Comparison of ENCODE assay signal across 32 mouse cellular contexts in the genomic region with DNA sequence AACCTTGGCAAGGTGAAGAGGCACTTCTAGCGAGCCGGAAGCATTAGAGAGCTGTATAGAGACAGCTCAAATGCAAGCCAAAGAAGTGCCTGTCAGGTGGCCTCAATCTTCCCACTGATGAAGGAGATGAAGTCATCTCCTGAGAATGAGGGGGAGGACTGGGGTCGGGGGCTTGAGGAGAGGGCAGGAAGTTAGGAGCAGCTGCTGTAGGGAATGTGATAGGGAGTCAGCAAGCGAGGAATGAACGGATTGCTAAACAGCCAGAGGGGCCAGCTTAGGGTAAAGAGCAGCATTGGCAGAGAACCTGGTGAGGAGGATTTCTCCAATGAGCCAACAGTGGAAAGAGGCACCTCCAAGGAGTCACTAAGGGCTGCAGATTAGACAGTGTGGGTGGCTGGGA. TPM values are rescaled to one million over a fixed set of nuclear protein-coding genes. Genes with fewer than 3 reads are reported as not detected.
DNase-seq lines count a peak whose midpoint lies in the region; ATAC-seq and TF ChIP-seq lines count a peak whose summit lies in the region.
"Had no signal": no experiment of that assay in that cellular context is flagged by ENCODE, and none has a peak within 500 bp of the region (broad histone marks: within the 10 kb centered on the region; RNA-seq: fewer than 3 reads in every experiment).

No protein-coding gene starts in this region.

- peaks cover 6% of the 10 kb centered on the region; the same call in 1 of the 2 replicates for H3K4me1 ChIP-seq in heart, embryonic 12.5 days (replicated peaks)
- no peaks in the 10 kb centered on the region for H3K4me1 ChIP-seq in kidney, embryonic 14.5 days (ENCODE audit: control insufficient read depth, insufficient read depth, low read length)
- no peaks in the 10 kb centered on the region for H3K4me1 ChIP-seq in lung, embryonic 14.5 days (ENCODE audit: insufficient read depth)
- no peaks in the 10 kb centered on the region for H3K4me1 ChIP-seq in lung, adult 2 months (ENCODE audit: control insufficient read depth, insufficient read depth, low read length)
- H3K4me1 ChIP-seq: embryonic facial prominence, embryonic 13.5 days; hindbrain, embryonic 10.5 days; hindbrain, embryonic 15.5 days; lung, embryonic 15.5 days had no signal

- 0 out of 2 replicates have a peak overlapping the region, but pooled peaks have one; percentile 5 for H3K4me2 ChIP-seq in heart, embryonic 12.5 days
- no peak overlapping the region for H3K4me2 ChIP-seq in kidney, embryonic 14.5 days (replicated peaks; ENCODE audit: low read depth, low read length)
- H3K4me2 ChIP-seq in lung, embryonic 14.5 days = no peak overlapping the region
- H3K4me2 ChIP-seq: embryonic facial prominence, embryonic 13.5 days; hindbrain, embryonic 15.5 days; lung, embryonic 15.5 days; midbrain, embryonic 11.5 days had no signal

- H3K36me3 ChIP-seq in heart, embryonic 12.5 days = no peaks in the 10 kb centered on the region
- no peaks in the 10 kb centered on the region for H3K36me3 ChIP-seq in kidney, embryonic 14.5 days (ENCODE audit: control insufficient read depth, insufficient read depth, low read length)
- no peaks in the 10 kb centered on the region for H3K36me3 ChIP-seq in lung, embryonic 14.5 days (ENCODE audit: insufficient read depth)
- H3K36me3 ChIP-seq: embryonic facial prominence, embryonic 13.5 days; hindbrain, embryonic 10.5 days; hindbrain, embryonic 15.5 days; lung, embryonic 15.5 days had no signal

- no peak for TF ChIP-seq POLR2A in lung, adult 2 months (IDR thresholded peaks at IDR 0.05; ENCODE audit: borderline replicate concordance, extremely low read depth, low read depth, low read length)

- TF ChIP-seq CTCF in lung, embryonic 14.5 days (IDR thresholded peaks at IDR 0.05; ENCODE audit: low read depth) = no peak
- TF ChIP-seq CTCF in lung, adult 2 months (IDR thresholded peaks at IDR 0.05; ENCODE audit: insufficient read depth, low read length) = no peak

- no peaks in the 10 kb centered on the region for H3K9me3 ChIP-seq in heart, embryonic 12.5 days (replicated peaks)
- no peaks in the 10 kb centered on the region for H3K9me3 ChIP-seq in kidney, embryonic 14.5 days (ENCODE audit: control insufficient read depth, low read length)
- no peaks in the 10 kb centered on the region for H3K9me3 ChIP-seq in lung, embryonic 14.5 days (ENCODE audit: low read depth, low read length)
- H3K9me3 ChIP-seq: embryonic facial prominence, embryonic 13.5 days; hindbrain, embryonic 10.5 days; hindbrain, embryonic 15.5 days; lung, embryonic 15.5 days had no signal

- no peak overlapping the region for H3K9ac ChIP-seq in heart, embryonic 12.5 days
- H3K9ac ChIP-seq in kidney, embryonic 14.5 days (ENCODE audit: low read depth, low read length) = no peak overlapping the region
- H3K9ac ChIP-seq in lung, embryonic 14.5 days = no peak overlapping the region
- H3K9ac ChIP-seq: embryonic facial prominence, embryonic 13.5 days; hindbrain, embryonic 15.5 days; liver, embryonic 14.5 days; lung, embryonic 15.5 days had no signal

- no peak overlapping the region for H3K27ac ChIP-seq in heart, embryonic 12.5 days (ENCODE audit: poor library complexity, severe bottlenecking)
- H3K27ac ChIP-seq in kidney, embryonic 14.5 days (ENCODE audit: low read depth, low read length) = no peak overlapping the region
- no peak overlapping the region for H3K27ac ChIP-seq in lung, embryonic 14.5 days (ENCODE audit: low read depth)
- H3K27ac ChIP-seq: embryonic facial prominence, embryonic 13.5 days; hindbrain, embryonic 10.5 days; hindbrain, embryonic 15.5 days; layer of hippocampus, adult 2 months; liver, embryonic 14.5 days; lung, embryonic 15.5 days had no signal

- WGBS in heart, embryonic 12.5 days = 30% methylated on average over 5 of the region's 5 CpGs
- 46% methylated on average over 5 of the region's 5 CpGs for WGBS in kidney, embryonic 14.5 days
- 27% methylated on average over 5 of the region's 5 CpGs for WGBS in lung, embryonic 14.5 days
- 47% methylated on average over 5 of the region's 5 CpGs for WGBS in lung, adult 2 months

- no peak for DNase-seq in heart, postnatal 14 days
- no peak for DNase-seq in kidney, postnatal 14 days
- peak; percentile 13 for DNase-seq in lung, embryonic 14.5 days
- no peak for DNase-seq in lung, adult 2 months
- no peak for DNase-seq in right cerebral cortex, postnatal 36 days (ENCODE audit: low spot score in 2 of 2)
- DNase-seq in layer of hippocampus, postnatal 14 days (ENCODE audit: low spot score in 2 of 2) = no peak
- DNase-seq: adrenal gland, postnatal 10 days; cerebellum, adult 11 months; cerebellum, adult 9-11 months; gastrocnemius, postnatal 10 days; kidney, postnatal 36 days; liver; right cerebral cortex, postnatal 25 days; spleen, adult 18-20 months; thymus, postnatal 14 days had no signal

- no peak overlapping the region for H3K4me3 ChIP-seq in heart, embryonic 12.5 days
- H3K4me3 ChIP-seq in kidney, embryonic 14.5 days (ENCODE audit: low read length) = no peak overlapping the region
- no peak overlapping the region for H3K4me3 ChIP-seq in lung, embryonic 14.5 days (ENCODE audit: low read depth, low read length)
- no peak overlapping the region for H3K4me3 ChIP-seq in lung, adult 2 months (replicated peaks; ENCODE audit: extremely low read depth, low read depth, low read length)
- H3K4me3 ChIP-seq: embryonic facial prominence, embryonic 13.5 days; erythroblast, embryonic 14.5 days; hindbrain, embryonic 10.5 days; hindbrain, embryonic 15.5 days; layer of hippocampus, adult 2 months; lung, embryonic 15.5 days had no signal

- H3K27me3 ChIP-seq in heart, embryonic 12.5 days (replicated peaks) = 0 out of 2 replicates have a peak, but pooled peaks cover 3% of the 10 kb centered on the region
- H3K27me3 ChIP-seq in kidney, embryonic 14.5 days (ENCODE audit: control insufficient read depth, insufficient read depth, low read length) = no peaks in the 10 kb centered on the region
- H3K27me3 ChIP-seq in lung, embryonic 14.5 days (ENCODE audit: insufficient read depth, low read length) = 0 out of 2 replicates have a peak, but pooled peaks cover 4% of the 10 kb centered on the region
- H3K27me3 ChIP-seq: hindbrain, embryonic 15.5 days; lung, embryonic 15.5 days had no signal

- intact Hi-C loops in heart, postnatal 14 days (cut with DNase I) = no loop called here

- ATAC-seq in heart, embryonic 12.5 days (ENCODE audit: insufficient number of reproducible peaks, low FRiP score) = no peak
- ATAC-seq in kidney, embryonic 14.5 days (ENCODE audit: low FRiP score, low TSS enrichment) = peak; percentile 64
- ATAC-seq in lung, embryonic 14.5 days (ENCODE audit: insufficient read depth) = peak; percentile 63; the same call in 1 of the 2 replicates
- ATAC-seq: forebrain, embryonic 16.5 days; inflammation-experienced regulatory T-cells, adult 6 months; midbrain, embryonic 16.5 days; Patski had no signal

RNA-seq across cellular contexts. Expression of gene Kcne1l, which starts 20.2 kb away (rescaled TPM):
- polyA plus RNA-seq in heart, embryonic 12.5 days (2016; fragmentation: Nextera tagmentation; extraction: Ambion mirVana) = 25.7 and 26.9 TPM in 2 replicates
- under 1 TPM; 0.36 to 0.98 TPM for total RNA-seq in heart, postnatal 14 days (2021)
- polyA plus RNA-seq in kidney, embryonic 14.5 days (2014; fragmentation: Nextera tagmentation; extraction: Ambion mirVana) = 19.1 and 19.3 TPM in 2 replicates
- 29.4 and 29.6 TPM in 2 replicates for polyA plus RNA-seq in lung, embryonic 14.5 days (2014; fragmentation: Nextera tagmentation; extraction: Ambion mirVana)
- 0.14 and 0.32 TPM in 2 replicates for polyA plus RNA-seq in lung, adult 2 months (2012; rRNA removed)
- 10 to 100 TPM; 17.3 to 18.4 TPM for total RNA-seq in layer of hippocampus, postnatal 14 days (2021)
- total RNA-seq: megakaryocyte progenitor cell, adult 5-6 weeks; MEL; neutrophil, adult 5-6 weeks had no signal
- polyA plus RNA-seq: erythroblast, embryonic 14.5 days; inflammation-experienced regulatory T-cells, adult 6 months; Patski had no signal

RNA-seq across cellular contexts. Expression of gene Nxt2, which starts 59.3 kb away (rescaled TPM):
- polyA plus RNA-seq in heart, embryonic 12.5 days (2016; fragmentation: Nextera tagmentation; extraction: Ambion mirVana) = 10.8 TPM in 2 replicates
- 1 to 10 TPM; 5.6 to 5.7 TPM for total RNA-seq in heart, postnatal 14 days (2021)
- 23.3 and 25.2 TPM in 2 replicates for polyA plus RNA-seq in kidney, embryonic 14.5 days (2014; fragmentation: Nextera tagmentation; extraction: Ambion mirVana)
- polyA plus RNA-seq in lung, embryonic 14.5 days (2014; fragmentation: Nextera tagmentation; extraction: Ambion mirVana) = 21.6 and 22.1 TPM in 2 replicates
- polyA plus RNA-seq in lung, adult 2 months (2012; rRNA removed) = 2.4 and 4.2 TPM in 2 replicates
- 10 to 100 TPM; 21.2 to 25.6 TPM for total RNA-seq in layer of hippocampus, postnatal 14 days (2021)

Comparison
In these comparisons a context has a peak if more than half of its experiments do, and no peak if none do; other contexts are left out.
1. RNA of gene Kcne1l, which starts 20.2 kb away (polyA plus RNA-seq): 29.4 to 29.6 TPM in lung, embryonic 14.5 days, 25.7 to 26.9 TPM in heart, embryonic 12.5 days and 19.1 to 19.3 TPM in kidney, embryonic 14.5 days; 0.14 to 0.32 TPM in lung, adult 2 months; every median in the first group is over 10 times any median in the second.